ENCODE assay signal across 17 mouse cellular contexts in the genomic region with DNA sequence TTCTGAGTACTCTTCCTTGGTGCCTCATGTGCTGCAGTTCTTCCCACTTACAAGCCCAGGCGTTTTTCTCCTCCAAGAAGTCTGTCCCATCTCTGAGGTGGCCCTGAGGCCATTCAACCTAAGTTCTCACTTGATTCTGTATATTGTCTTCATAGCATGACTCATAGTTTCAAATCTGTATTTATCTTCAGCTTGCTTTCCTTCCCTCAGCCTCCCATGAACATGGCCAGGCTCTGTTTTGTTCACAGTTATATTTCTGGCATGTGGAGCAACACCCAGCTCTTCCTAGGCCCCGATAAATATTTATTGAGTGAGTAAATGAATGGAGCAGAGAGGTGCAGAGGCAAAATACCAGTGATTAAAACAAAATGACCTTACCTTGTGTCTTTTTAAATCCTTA. TPM values are rescaled to one million over a fixed set of nuclear protein-coding genes. Genes with fewer than 3 reads are reported as not detected.
A peak's percentile ranks its signal among the peaks of the same experiment; 100 is the strongest.
DNase-seq lines count a peak whose midpoint lies in the region; ATAC-seq and TF ChIP-seq lines count a peak whose summit lies in the region.
"Had no signal": no experiment of that assay in that cellular context is flagged by ENCODE, and none has a peak within 500 bp of the region (broad histone marks: within the 10 kb centered on the region; RNA-seq: fewer than 3 reads in every experiment).

No protein-coding gene starts in this region.

- H3K27me3 ChIP-seq in forebrain, postnatal 0 days (ENCODE audit: insufficient read depth, low read length): no peaks in the 10 kb centered on the region
- no peaks in the 10 kb centered on the region for H3K27me3 ChIP-seq in forebrain, embryonic 15.5 days
- H3K27me3 ChIP-seq: embryonic facial prominence, embryonic 13.5 days; heart, embryonic 13.5 days; hindbrain, embryonic 15.5 days had no signal

- no peak for ATAC-seq in forebrain, postnatal 0 days
- ATAC-seq in forebrain, embryonic 15.5 days (replicated peaks): no peak
- ATAC-seq: forebrain, embryonic 16.5 days had no signal

- WGBS in forebrain, postnatal 0 days: 80% methylated on average over 2 of the region's 2 CpGs
- WGBS in forebrain, embryonic 15.5 days: 73% methylated on average over 2 of the region's 2 CpGs

- no peaks in the 10 kb centered on the region for H3K9me3 ChIP-seq in forebrain, postnatal 0 days (ENCODE audit: low read length)
- H3K9me3 ChIP-seq in forebrain, embryonic 15.5 days: no peaks in the 10 kb centered on the region
- H3K9me3 ChIP-seq: embryonic facial prominence, embryonic 13.5 days; heart, embryonic 13.5 days; hindbrain, embryonic 15.5 days had no signal

- H3K27ac ChIP-seq in forebrain, postnatal 0 days (ENCODE audit: low read depth, low read length): peak overlapping the region; percentile 50; the same call in 1 of the 2 replicates
- no peak overlapping the region for H3K27ac ChIP-seq in forebrain, embryonic 15.5 days (replicated peaks)
- H3K27ac ChIP-seq in layer of hippocampus, adult 2 months: peak overlapping the region; percentile 20; the same call in 1 of the 2 replicates
- H3K27ac ChIP-seq: embryonic facial prominence, embryonic 13.5 days; heart, embryonic 13.5 days; hindbrain, embryonic 15.5 days had no signal

- H3K4me1 ChIP-seq in forebrain, postnatal 0 days (ENCODE audit: insufficient read depth): no peaks in the 10 kb centered on the region
- H3K4me1 ChIP-seq in forebrain, embryonic 15.5 days: peaks cover 9% of the 10 kb centered on the region; the same call in 1 of the 2 replicates
- H3K4me1 ChIP-seq: embryonic facial prominence, embryonic 13.5 days; heart, embryonic 13.5 days had no signal

- no peak overlapping the region for H3K4me3 ChIP-seq in forebrain, postnatal 0 days (ENCODE audit: low read depth, low read length)
- H3K4me3 ChIP-seq in forebrain, embryonic 15.5 days: no peak overlapping the region
- H3K4me3 ChIP-seq in layer of hippocampus, adult 2 months: no peak overlapping the region
- H3K4me3 ChIP-seq: embryonic facial prominence, embryonic 13.5 days; heart, embryonic 13.5 days; hindbrain, embryonic 15.5 days had no signal

- no peak overlapping the region for H3K9ac ChIP-seq in forebrain, postnatal 0 days
- no peak overlapping the region for H3K9ac ChIP-seq in forebrain, embryonic 15.5 days (replicated peaks)
- H3K9ac ChIP-seq: embryonic facial prominence, embryonic 13.5 days; heart, embryonic 13.5 days; hindbrain, embryonic 15.5 days had no signal

- peaks cover 3% of the 10 kb centered on the region; the same call in 1 of the 2 replicates for H3K36me3 ChIP-seq in forebrain, postnatal 0 days (ENCODE audit: insufficient read depth)
- peaks cover 13% of the 10 kb centered on the region for H3K36me3 ChIP-seq in forebrain, embryonic 15.5 days

- no peak for TF ChIP-seq CTCF in forebrain, postnatal 0 days (IDR thresholded peaks at IDR 0.05; ENCODE audit: low read depth)
- no peak for TF ChIP-seq CTCF in layer of hippocampus, adult 2 months (conservative IDR thresholded peaks at IDR 0.05)

- H3K4me2 ChIP-seq in forebrain, postnatal 0 days (ENCODE audit: low read depth): no peak overlapping the region
- H3K4me2 ChIP-seq in forebrain, embryonic 15.5 days (replicated peaks): no peak overlapping the region
- H3K4me2 ChIP-seq: embryonic facial prominence, embryonic 13.5 days; heart, embryonic 13.5 days; hindbrain, embryonic 15.5 days had no signal

- DNase-seq in forebrain, postnatal 0 days: no peak
- DNase-seq in layer of hippocampus, adult 2 months (ENCODE audit: low spot score in 2 of 2): no peak
- no peak for DNase-seq in layer of hippocampus, adult 8-10 months (ENCODE audit: low spot score in 2 of 2)
- DNase-seq in right cerebral cortex, adult 2 months (ENCODE audit: low spot score in 2 of 2): peak; percentile 34 to 43
- DNase-seq in right cerebral cortex, postnatal 4 days: no peak
- DNase-seq in cerebellum, postnatal 36 days: no peak
- DNase-seq: adrenal gland, postnatal 10 days; cerebellum, adult 11-12 months; cerebellum, adult 9-10 months; cerebellum, postnatal 25 days; gastrocnemius, postnatal 14 days; heart, postnatal 36 days had no signal

RNA-seq across cellular contexts. Expression of a gene that starts 38.8 kb away (rescaled TPM):
- 43.8 and 49.9 TPM in 2 replicates for total RNA-seq in forebrain, postnatal 0 days (2014; rRNA removed)
- 48.2 and 49.5 TPM in 2 replicates for polyA plus RNA-seq in forebrain, postnatal 0 days (2015; fragmentation: Nextera tagmentation; extraction: Ambion mirVana)
- polyA plus RNA-seq in forebrain, embryonic 15.5 days (2015; fragmentation: Nextera tagmentation; extraction: Ambion mirVana): 81.1 and 82.5 TPM in 2 replicates
- total RNA-seq in layer of hippocampus, adult 2 months (2021): 10 to 100 TPM; 29.2 to 32.8 TPM
- total RNA-seq in layer of hippocampus, adult 8-10 months (2022): 10 to 100 TPM; 27.3 to 37.7 (median 29.8) TPM

Comparison
In these comparisons a context has a peak if more than half of its experiments do, and no peak if none do; other contexts are left out.
1. DNase-seq: peak in right cerebral cortex, adult 2 months (2 of 2); none in forebrain, postnatal 0 days (single experiment), layer of hippocampus, adult 2 months (0 of 2), layer of hippocampus, adult 8-10 months (0 of 2), right cerebral cortex, postnatal 4 days (single experiment) and cerebellum, postnatal 36 days (0 of 2).